Comparison of ENCODE assay signal across 14 mouse cellular contexts in the genomic region with DNA sequence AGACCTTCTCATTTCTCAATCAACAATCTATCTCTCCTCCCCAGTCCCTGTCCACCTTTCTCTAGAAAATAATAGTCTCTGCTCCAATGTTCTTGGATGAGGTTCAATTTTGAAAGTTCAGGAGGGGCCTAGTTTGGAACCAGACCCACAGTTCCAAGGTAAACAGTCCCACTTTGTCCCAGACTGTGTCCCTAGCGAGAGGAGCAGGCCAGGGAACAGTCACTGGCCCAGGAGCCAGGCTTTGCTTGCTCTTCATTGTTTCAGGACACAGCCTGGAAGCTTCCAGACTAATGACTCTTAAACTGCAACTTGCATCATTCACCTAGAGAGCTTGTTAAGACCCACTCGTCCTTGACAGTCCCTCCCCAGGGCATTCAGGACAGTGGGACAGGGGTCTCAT. TPM values are rescaled to one million over a fixed set of nuclear protein-coding genes. Genes with fewer than 3 reads are reported as not detected.
"Had no signal": no experiment of that assay in that cellular context is flagged by ENCODE, and none has a peak within 500 bp of the region (broad histone marks: within the 10 kb centered on the region; RNA-seq: fewer than 3 reads in every experiment).

No protein-coding gene starts in this region.

- DNase-seq: gastrocnemius, postnatal 14 days; heart, adult 2 months; heart, postnatal 14 days; heart, postnatal 4 days; kidney, adult 18-20 months; kidney, adult 8-10 months; kidney, postnatal 10 days; kidney, postnatal 25 days; kidney, postnatal 4 days; liver had no signal

RNA-seq across cellular contexts. Expression of gene Pah, which starts 44.1 kb away (rescaled TPM):
- total RNA-seq: gastrocnemius, postnatal 14 days; granulocyte monocyte progenitor cell, adult 5-6 weeks; layer of hippocampus, adult 2 months; layer of hippocampus, postnatal 10 days; layer of hippocampus, postnatal 25 days had no signal
